Mouse (Mus musculus) right cerebral cortex, postnatal 36 days (tissue): ENCODE results near the gene Kcnk16.
"Not testable (repeated sequence)": the region's sequence is repeated elsewhere in the genome, so short reads cannot be mapped to it uniquely, and the experiment has no call there.

ENCODE experiments used
- DNase-seq, 2 experiments: peaks; one replicate each; pipeline ENCODE4 v3.0.0; 2022; ENCODE audit warnings: low spot score in 2 of 2, mixed read lengths in 1 of 2

Kcnk16 gene

GRCm38 (mm10) chr14:20269082-20269809 lies at the start of gene Kcnk16:
Gene Kcnk16 (minus strand): TSS chr14:20269199.
- DNase-seq: no peak

- no peak for DNase-seq
Observed at GRCm38 (mm10) chr14:20315137-20315536, 46.1 kb upstream of the Kcnk16 start.

GRCm38 (mm10) chr14:20305085-20305484 lies 36.1 kb upstream of the Kcnk16 start:
- not testable (repeated sequence) for DNase-seq

- no peak for DNase-seq
Observed at GRCm38 (mm10) chr14:20298131-20298530, 29.1 kb upstream of the Kcnk16 start.

- no peak for DNase-seq
Observed at GRCm38 (mm10) chr14:20297616-20298015, 28.6 kb upstream of the Kcnk16 start.

GRCm38 (mm10) chr14:20294947-20295346 lies 25.9 kb upstream of the Kcnk16 start:
- no peak for DNase-seq

GRCm38 (mm10) chr14:20294117-20294892 lies 25.3 kb upstream of the Kcnk16 start, which contains the start of gene Nudt13:
Gene Nudt13 (plus strand): TSS chr14:20294697.
- peak; percentile 78 to 89 for DNase-seq

GRCm38 (mm10) chr14:20291391-20291790 lies 22.4 kb upstream of the Kcnk16 start:
- no peak for DNase-seq

- DNase-seq: peak; percentile 22 to 50
Observed at GRCm38 (mm10) chr14:20268421-20268820, 578 bp downstream of the Kcnk16 start.

GRCm38 (mm10) chr14:20262346-20262745 lies 6.7 kb downstream of the Kcnk16 start:
- DNase-seq: no peak

GRCm38 (mm10) chr14:20258185-20259113 lies 10.6 kb downstream of the Kcnk16 start:
- DNase-seq: peak; percentile 37 to 47

GRCm38 (mm10) chr14:20250237-20251171 lies 18.5 kb downstream of the Kcnk16 start:
- DNase-seq: peak in 1 of 2 experiments; percentile 25

- no peak for DNase-seq
Observed at GRCm38 (mm10) chr14:20248001-20248400, 21.0 kb downstream of the Kcnk16 start.

- DNase-seq: no peak
Observed at GRCm38 (mm10) chr14:20246811-20247266, 22.2 kb downstream of the Kcnk16 start.

- DNase-seq: no peak
Observed at GRCm38 (mm10) chr14:20245861-20246260, 23.1 kb downstream of the Kcnk16 start.

GRCm38 (mm10) chr14:20245318-20245717 lies 23.7 kb downstream of the Kcnk16 start:
- no peak for DNase-seq

- no peak for DNase-seq
Observed at GRCm38 (mm10) chr14:20243158-20243557, 25.8 kb downstream of the Kcnk16 start.

- DNase-seq: no peak
Observed at GRCm38 (mm10) chr14:20242454-20242853, 26.5 kb downstream of the Kcnk16 start.

- no peak for DNase-seq
Observed at GRCm38 (mm10) chr14:20234403-20234802, 34.6 kb downstream of the Kcnk16 start.
